Mouse (Mus musculus): Measurements from ENCODE around the gene Oosp1.

Oosp1 gene

GRCm38 (mm10) chr19:11623551-11623950 lies 67.4 kb downstream of the Oosp1 start, which contains the start of gene Ms4a2:
Gene Ms4a2, minus strand, starts transcription at chr19:11623719.
- in situ Hi-C loops (cut with MboI, MseI) = no loop called here

- in situ Hi-C loops (cut with MboI, MseI) = no loop called here
Measured at GRCm38 (mm10) chr19:11617983-11618382, 73.0 kb downstream of the Oosp1 start.
